In genomic region chr1:192947170-192947838, GRCm38 (mm10) we compare ENCODE assay signal across 21 mouse cellular contexts.
DNase-seq lines count a peak whose midpoint lies in the region; ATAC-seq lines count a peak whose summit lies in the region.
"Had no signal": no experiment of that assay in that cellular context is flagged by ENCODE, and none has a peak within 500 bp of the region (broad histone marks: within the 10 kb centered on the region; RNA-seq: fewer than 3 reads in every experiment).

No protein-coding gene starts in this region.

- H3K36me3 ChIP-seq in neural tube, embryonic 12.5 days = no peaks in the 10 kb centered on the region
- H3K36me3 ChIP-seq in hindbrain, embryonic 15.5 days = no peaks in the 10 kb centered on the region
- no peaks in the 10 kb centered on the region for H3K36me3 ChIP-seq in midbrain, embryonic 16.5 days (ENCODE audit: control insufficient read depth, insufficient read depth, low read length)
- H3K36me3 ChIP-seq: embryonic facial prominence, embryonic 12.5 days; heart, embryonic 15.5 days; limb, embryonic 12.5 days had no signal

- no peak overlapping the region for H3K9ac ChIP-seq in neural tube, embryonic 12.5 days
- H3K9ac ChIP-seq in hindbrain, embryonic 15.5 days = no peak overlapping the region
- no peak overlapping the region for H3K9ac ChIP-seq in midbrain, embryonic 16.5 days (ENCODE audit: low read depth, low read length)
- H3K9ac ChIP-seq: embryonic facial prominence, embryonic 12.5 days; heart, embryonic 15.5 days; limb, embryonic 12.5 days; liver, embryonic 14.5 days had no signal

- H3K4me1 ChIP-seq in neural tube, embryonic 12.5 days = 0 out of 2 replicates have a peak, but pooled peaks cover 4% of the 10 kb centered on the region
- H3K4me1 ChIP-seq in hindbrain, embryonic 15.5 days (replicated peaks) = peaks cover 6% of the 10 kb centered on the region
- H3K4me1 ChIP-seq in midbrain, embryonic 16.5 days (ENCODE audit: control insufficient read depth, insufficient read depth, low read length) = peaks cover 6% of the 10 kb centered on the region; the same call in 1 of the 2 replicates
- H3K4me1 ChIP-seq: embryonic facial prominence, embryonic 12.5 days; heart, embryonic 15.5 days; limb, embryonic 12.5 days had no signal

- no peak overlapping the region for H3K27ac ChIP-seq in neural tube, embryonic 12.5 days
- H3K27ac ChIP-seq in hindbrain, embryonic 15.5 days (replicated peaks) = peak overlapping the region; percentile 69
- H3K27ac ChIP-seq in midbrain, embryonic 16.5 days (ENCODE audit: low read length) = peak overlapping the region; percentile 77
- H3K27ac ChIP-seq: embryonic facial prominence, embryonic 12.5 days; heart, embryonic 15.5 days; limb, embryonic 12.5 days; liver, embryonic 14.5 days had no signal

- H3K4me3 ChIP-seq in neural tube, embryonic 12.5 days = no peak overlapping the region
- H3K4me3 ChIP-seq in hindbrain, embryonic 15.5 days = no peak overlapping the region
- no peak overlapping the region for H3K4me3 ChIP-seq in midbrain, embryonic 16.5 days (ENCODE audit: low read depth, low read length)
- H3K4me3 ChIP-seq: embryonic facial prominence, embryonic 12.5 days; heart, embryonic 15.5 days; limb, embryonic 12.5 days had no signal

- ATAC-seq in neural tube, embryonic 12.5 days (ENCODE audit: low FRiP score, low read depth) = 0 out of 2 replicates have a peak, but pooled peaks have one; percentile 4
- ATAC-seq in hindbrain, embryonic 15.5 days (ENCODE audit: low FRiP score, low read depth) = no peak
- ATAC-seq in midbrain, embryonic 16.5 days = no peak; the same call in 1 of the 2 replicates
- no peak for ATAC-seq in erythroblast, adult 5-6 weeks (replicated peaks; ENCODE audit: low FRiP score, poor library complexity, severe bottlenecking)
- ATAC-seq: activated CD4-positive, CD25-positive, alpha-beta regulatory T cell, adult 4 months; lung, postnatal 0 days; Patski had no signal

- H3K9me3 ChIP-seq in neural tube, embryonic 12.5 days = no peaks in the 10 kb centered on the region
- H3K9me3 ChIP-seq in hindbrain, embryonic 15.5 days = no peaks in the 10 kb centered on the region
- H3K9me3 ChIP-seq in midbrain, embryonic 16.5 days (replicated peaks; ENCODE audit: control insufficient read depth, low read length, poor library complexity, severe bottlenecking) = no peaks in the 10 kb centered on the region
- H3K9me3 ChIP-seq: embryonic facial prominence, embryonic 12.5 days; heart, embryonic 15.5 days; limb, embryonic 12.5 days had no signal

- no peak for DNase-seq in neural tube, embryonic 10.5 days (ENCODE audit: extremely low spot score, low spot score)
- DNase-seq in urinary bladder, adult 2 months (ENCODE audit: low spot score) = no peak
- no peak for DNase-seq in urinary bladder, postnatal 4 days (ENCODE audit: low spot score in 2 of 2)
- DNase-seq: adrenal gland, postnatal 25 days; cerebellum, adult 9-10 months; heart, adult 11 months; kidney, adult 2 months; kidney, postnatal 14 days; layer of hippocampus, adult 9-11 months; thymus, postnatal 4 days had no signal

- 42% methylated on average over 1 of the region's 1 CpGs for WGBS in neural tube, embryonic 12.5 days
- WGBS in hindbrain, embryonic 15.5 days = 19% methylated on average over 1 of the region's 1 CpGs
- 14% methylated on average over 1 of the region's 1 CpGs for WGBS in midbrain, embryonic 16.5 days

- no peak overlapping the region for H3K4me2 ChIP-seq in neural tube, embryonic 12.5 days (replicated peaks)
- H3K4me2 ChIP-seq in hindbrain, embryonic 15.5 days = no peak overlapping the region
- H3K4me2 ChIP-seq in midbrain, embryonic 16.5 days (ENCODE audit: low read length) = 0 out of 2 replicates have a peak overlapping the region, but pooled peaks have one; percentile 1
- H3K4me2 ChIP-seq: embryonic facial prominence, embryonic 12.5 days; heart, embryonic 15.5 days; limb, embryonic 12.5 days had no signal

- H3K27me3 ChIP-seq in neural tube, embryonic 12.5 days (replicated peaks) = no peaks in the 10 kb centered on the region
- H3K27me3 ChIP-seq in hindbrain, embryonic 15.5 days = no peaks in the 10 kb centered on the region
- no peaks in the 10 kb centered on the region for H3K27me3 ChIP-seq in midbrain, embryonic 16.5 days (ENCODE audit: control insufficient read depth, insufficient read depth, low read depth, low read length)
- H3K27me3 ChIP-seq: embryonic facial prominence, embryonic 12.5 days; heart, embryonic 15.5 days; limb, embryonic 12.5 days; Patski had no signal
